ENCODE assay signal across 12 mouse cellular contexts in genomic region chr17:67566216-67566615, GRCm38 (mm10).
DNase-seq lines count a peak whose midpoint lies in the region; ATAC-seq and TF ChIP-seq lines count a peak whose summit lies in the region.
"Had no signal": no experiment of that assay in that cellular context is flagged by ENCODE, and none has a peak within 500 bp of the region (broad histone marks: within the 10 kb centered on the region; RNA-seq: fewer than 3 reads in every experiment).

No protein-coding gene starts in this region.

- no peak for ATAC-seq in heart, embryonic 16.5 days (replicated peaks; ENCODE audit: extremely low read depth, insufficient read depth, low FRiP score)
- ATAC-seq in kidney, embryonic 14.5 days (ENCODE audit: low FRiP score, low TSS enrichment), result no peak
- no peak for ATAC-seq in forebrain, postnatal 0 days

- H3K27ac ChIP-seq in heart, embryonic 16.5 days (ENCODE audit: low read length), result peak overlapping the region; percentile 42; the same call in 1 of the 2 replicates
- peak overlapping the region; percentile 51; the same call in 1 of the 2 replicates for H3K27ac ChIP-seq in kidney, embryonic 14.5 days (ENCODE audit: low read depth, low read length)
- H3K27ac ChIP-seq in thymus, adult 2 months (ENCODE audit: control insufficient read depth, insufficient read depth, low read length), result no peak overlapping the region
- no peak overlapping the region for H3K27ac ChIP-seq in forebrain, postnatal 0 days (ENCODE audit: low read depth, low read length)
- H3K27ac ChIP-seq: heart, embryonic 13.5 days; limb, embryonic 15.5 days had no signal

- 59% methylated on average over 11 of the region's 11 CpGs for WGBS in heart, embryonic 16.5 days
- 79% methylated on average over 11 of the region's 11 CpGs for WGBS in kidney, embryonic 14.5 days
- 87% methylated on average over 11 of the region's 11 CpGs for WGBS in thymus, adult 2 months
- WGBS in forebrain, postnatal 0 days, result 89% methylated on average over 11 of the region's 11 CpGs

- no peak for TF ChIP-seq CTCF in thymus, adult 2 months (IDR thresholded peaks at IDR 0.05; ENCODE audit: borderline replicate concordance, control insufficient read depth, extremely low read depth, insufficient read depth, low read length, poor library complexity)
- TF ChIP-seq CTCF in forebrain, postnatal 0 days (IDR thresholded peaks at IDR 0.05; ENCODE audit: low read depth), result no peak

- no peaks in the 10 kb centered on the region for H3K9me3 ChIP-seq in heart, embryonic 16.5 days (replicated peaks; ENCODE audit: control insufficient read depth, low read length)
- H3K9me3 ChIP-seq in kidney, embryonic 14.5 days (ENCODE audit: control insufficient read depth, low read length), result no peaks in the 10 kb centered on the region
- H3K9me3 ChIP-seq in forebrain, postnatal 0 days (ENCODE audit: low read length), result no peaks in the 10 kb centered on the region
- H3K9me3 ChIP-seq: heart, embryonic 13.5 days; limb, embryonic 15.5 days had no signal

- no peaks in the 10 kb centered on the region for H3K36me3 ChIP-seq in heart, embryonic 16.5 days (ENCODE audit: control insufficient read depth, insufficient read depth)
- H3K36me3 ChIP-seq in kidney, embryonic 14.5 days (ENCODE audit: control insufficient read depth, insufficient read depth, low read length), result no peaks in the 10 kb centered on the region
- H3K36me3 ChIP-seq in thymus, adult 2 months (ENCODE audit: control insufficient read depth, insufficient read depth, low read length), result no peaks in the 10 kb centered on the region
- H3K36me3 ChIP-seq in forebrain, postnatal 0 days (ENCODE audit: insufficient read depth), result no peaks in the 10 kb centered on the region
- H3K36me3 ChIP-seq: heart, embryonic 13.5 days; limb, embryonic 15.5 days had no signal

- H3K4me2 ChIP-seq in heart, embryonic 16.5 days (ENCODE audit: low read depth, low read length), result no peak overlapping the region
- no peak overlapping the region for H3K4me2 ChIP-seq in kidney, embryonic 14.5 days (replicated peaks; ENCODE audit: low read depth, low read length)
- no peak overlapping the region for H3K4me2 ChIP-seq in forebrain, postnatal 0 days (ENCODE audit: low read depth)
- H3K4me2 ChIP-seq: heart, embryonic 13.5 days; limb, embryonic 15.5 days had no signal

- DNase-seq in adrenal gland, adult 2 months, result peak; percentile 20
- DNase-seq in adrenal gland, adult 8-10 months, result no peak
- DNase-seq in heart, postnatal 25 days (ENCODE audit: low spot score), result no peak
- DNase-seq in lung, postnatal 10 days, result peak; percentile 55
- no peak for DNase-seq in thymus, adult 2 months
- no peak for DNase-seq in forebrain, postnatal 0 days
- DNase-seq: cerebellum, postnatal 25 days; spleen, adult 18-20 months had no signal

- no peak overlapping the region for H3K4me3 ChIP-seq in heart, embryonic 16.5 days (ENCODE audit: low read length)
- H3K4me3 ChIP-seq in kidney, embryonic 14.5 days (ENCODE audit: low read length), result no peak overlapping the region
- no peak overlapping the region for H3K4me3 ChIP-seq in thymus, adult 2 months (ENCODE audit: control insufficient read depth, insufficient read depth, low read length)
- no peak overlapping the region for H3K4me3 ChIP-seq in forebrain, postnatal 0 days (ENCODE audit: low read depth, low read length)
- H3K4me3 ChIP-seq: heart, embryonic 13.5 days; limb, embryonic 15.5 days had no signal

- H3K27me3 ChIP-seq in heart, embryonic 16.5 days (ENCODE audit: control insufficient read depth, insufficient read depth, low read length), result no peaks in the 10 kb centered on the region
- no peaks in the 10 kb centered on the region for H3K27me3 ChIP-seq in kidney, embryonic 14.5 days (ENCODE audit: control insufficient read depth, insufficient read depth, low read length)
- H3K27me3 ChIP-seq in thymus, adult 2 months (ENCODE audit: control insufficient read depth, insufficient read depth, low read length), result no peaks in the 10 kb centered on the region
- H3K27me3 ChIP-seq in forebrain, postnatal 0 days (ENCODE audit: insufficient read depth, low read length), result peaks cover 4% of the 10 kb centered on the region; the same call in 1 of the 2 replicates
- H3K27me3 ChIP-seq: heart, embryonic 13.5 days; limb, embryonic 15.5 days had no signal

- intact Hi-C loops in heart, postnatal 25 days (cut with DNase I), result loop anchor here (2.0 kb wide), 1 partner anchor 53 kb away; no protein-coding TSS in a partner anchor

- H3K9ac ChIP-seq in heart, embryonic 16.5 days (ENCODE audit: low read length), result no peak overlapping the region
- no peak overlapping the region for H3K9ac ChIP-seq in kidney, embryonic 14.5 days (ENCODE audit: low read depth, low read length)
- H3K9ac ChIP-seq in forebrain, postnatal 0 days, result no peak overlapping the region
- H3K9ac ChIP-seq: heart, embryonic 13.5 days; limb, embryonic 15.5 days had no signal

- H3K4me1 ChIP-seq in heart, embryonic 16.5 days (ENCODE audit: control insufficient read depth, insufficient read depth, low read length), result no peaks in the 10 kb centered on the region
- H3K4me1 ChIP-seq in kidney, embryonic 14.5 days (ENCODE audit: control insufficient read depth, insufficient read depth, low read length), result no peaks in the 10 kb centered on the region
- H3K4me1 ChIP-seq in thymus, adult 2 months (replicated peaks; ENCODE audit: control insufficient read depth, insufficient read depth, low read length), result no peaks in the 10 kb centered on the region
- no peaks in the 10 kb centered on the region for H3K4me1 ChIP-seq in forebrain, postnatal 0 days (ENCODE audit: insufficient read depth)

- no peak for TF ChIP-seq POLR2A in thymus, adult 2 months (IDR thresholded peaks at IDR 0.05; ENCODE audit: control insufficient read depth, extremely low read depth, insufficient read depth, low read length, poor library complexity)

Comparison
In these comparisons a context has a peak if more than half of its experiments do, and no peak if none do; other contexts are left out.
1. DNase-seq: peak in adrenal gland, adult 2 months (single experiment) and lung, postnatal 10 days (single experiment); none in adrenal gland, adult 8-10 months (single experiment), heart, postnatal 25 days (single experiment), thymus, adult 2 months (single experiment) and forebrain, postnatal 0 days (single experiment).
2. H3K27ac ChIP-seq: peak in heart, embryonic 16.5 days (single experiment) and kidney, embryonic 14.5 days (single experiment); none in thymus, adult 2 months (single experiment) and forebrain, postnatal 0 days (single experiment).